Mouse (Mus musculus): Measurements from ENCODE around the gene Hpn.

- TF ChIP-seq POLR2A (IDR thresholded peaks at IDR 0.05; ENCODE audit: borderline replicate concordance, insufficient read depth, low read length) (no peak), CTCF (IDR thresholded peaks at IDR 0.05; ENCODE audit: borderline replicate concordance, insufficient read depth, low read depth, low read length) (no peak)
Observed at GRCm38 (mm10) chr7:31115182-31115581, at the start of gene Hpn.
